ENCODE assay signal across 9 mouse cellular contexts in the genomic region with DNA sequence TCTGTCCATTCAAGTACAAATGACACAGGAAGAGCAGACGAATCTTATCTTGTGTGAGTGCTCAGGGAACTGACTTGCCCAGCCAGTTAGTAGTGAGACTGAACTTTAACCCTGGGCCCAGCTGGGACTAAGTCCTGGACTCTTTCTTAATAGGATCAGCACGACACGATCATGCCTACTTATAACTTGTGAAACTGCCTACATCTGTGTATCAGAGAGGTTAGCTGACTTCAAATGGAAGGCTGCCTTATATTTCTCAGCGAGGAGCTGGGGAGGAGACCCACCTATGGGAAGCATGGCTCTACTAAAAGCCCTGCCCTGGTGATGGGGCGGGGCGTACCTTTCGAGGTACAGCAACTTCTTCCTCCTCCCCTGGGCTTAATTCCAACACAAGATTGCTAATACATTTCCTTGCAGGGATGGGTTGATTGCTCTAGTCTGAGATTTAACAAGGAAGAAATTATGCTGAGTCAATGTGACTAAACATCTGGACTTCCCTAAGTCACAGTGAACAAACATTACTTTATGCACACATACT. TPM values are rescaled to one million over a fixed set of nuclear protein-coding genes. Genes with fewer than 3 reads are reported as not detected.
DNase-seq lines count a peak whose midpoint lies in the region; ATAC-seq and TF ChIP-seq lines count a peak whose summit lies in the region.
"Had no signal": no experiment of that assay in that cellular context is flagged by ENCODE, and none has a peak within 500 bp of the region (broad histone marks: within the 10 kb centered on the region; RNA-seq: fewer than 3 reads in every experiment).

No protein-coding gene starts in this region.

- no peak overlapping the region for H3K4me2 ChIP-seq in heart, embryonic 12.5 days
- H3K4me2 ChIP-seq in intestine, embryonic 15.5 days (replicated peaks) = peak overlapping the region; percentile 34
- no peak overlapping the region for H3K4me2 ChIP-seq in midbrain, embryonic 16.5 days (ENCODE audit: low read length)

- H3K27ac ChIP-seq in heart, embryonic 12.5 days (ENCODE audit: poor library complexity, severe bottlenecking) = no peak overlapping the region
- peak overlapping the region; percentile 91 for H3K27ac ChIP-seq in intestine, embryonic 15.5 days
- H3K27ac ChIP-seq in midbrain, embryonic 16.5 days (ENCODE audit: low read length) = no peak overlapping the region; the same call in 1 of the 2 replicates
- H3K27ac ChIP-seq: left cerebral cortex, adult 2 months had no signal

- H3K36me3 ChIP-seq in heart, embryonic 12.5 days = no peaks in the 10 kb centered on the region; the same call in 1 of the 2 replicates
- H3K36me3 ChIP-seq in G1E (replicated peaks) = peaks cover 10% of the 10 kb centered on the region
- no peaks in the 10 kb centered on the region for H3K36me3 ChIP-seq in intestine, embryonic 15.5 days
- H3K36me3 ChIP-seq in midbrain, embryonic 16.5 days (ENCODE audit: control insufficient read depth, insufficient read depth, low read length) = no peaks in the 10 kb centered on the region; the same call in 1 of the 2 replicates

- no peak for TF ChIP-seq CTCF in G1E (IDR thresholded peaks at IDR 0.05; ENCODE audit: low read depth, low read length)

- DNase-seq in heart, adult 11 months = peak; percentile 94
- peak; percentile 34 for DNase-seq in G1E (ENCODE audit: low spot score)
- peak; percentile 83 for DNase-seq in lung, postnatal 25 days (ENCODE audit: low spot score)
- no peak for DNase-seq in left cerebral cortex, adult 11 months (ENCODE audit: low spot score)
- no peak for DNase-seq in testis, postnatal 10 days (ENCODE audit: low spot score)

- WGBS in heart, embryonic 12.5 days = 57% methylated on average over 7 of the region's 7 CpGs
- WGBS in intestine, embryonic 15.5 days = 43% methylated on average over 7 of the region's 7 CpGs
- WGBS in midbrain, embryonic 16.5 days = 68% methylated on average over 7 of the region's 7 CpGs

- H3K9ac ChIP-seq in heart, embryonic 12.5 days = no peak overlapping the region
- no peak overlapping the region for H3K9ac ChIP-seq in intestine, embryonic 15.5 days
- H3K9ac ChIP-seq in midbrain, embryonic 16.5 days (ENCODE audit: low read depth, low read length) = no peak overlapping the region

- ATAC-seq in heart, embryonic 12.5 days (ENCODE audit: insufficient number of reproducible peaks, low FRiP score) = no peak
- no peak for ATAC-seq in G1E (ENCODE audit: extremely low read depth, insufficient number of reproducible peaks, low FRiP score, poor library complexity, severe bottlenecking)
- peak; percentile 69 for ATAC-seq in intestine, embryonic 15.5 days
- ATAC-seq in midbrain, embryonic 16.5 days = no peak

- H3K9me3 ChIP-seq in heart, embryonic 12.5 days (replicated peaks) = no peaks in the 10 kb centered on the region
- H3K9me3 ChIP-seq in G1E (replicated peaks) = no peaks in the 10 kb centered on the region
- no peaks in the 10 kb centered on the region for H3K9me3 ChIP-seq in intestine, embryonic 15.5 days
- no peaks in the 10 kb centered on the region for H3K9me3 ChIP-seq in midbrain, embryonic 16.5 days (replicated peaks; ENCODE audit: control insufficient read depth, low read length, poor library complexity, severe bottlenecking)

- H3K4me3 ChIP-seq in heart, embryonic 12.5 days = no peak overlapping the region
- no peak overlapping the region; the same call in 1 of the 2 replicates for H3K4me3 ChIP-seq in G1E (ENCODE audit: low read depth, low read length)
- no peak overlapping the region for H3K4me3 ChIP-seq in intestine, embryonic 15.5 days (replicated peaks)
- no peak overlapping the region for H3K4me3 ChIP-seq in midbrain, embryonic 16.5 days (ENCODE audit: low read depth, low read length)
- H3K4me3 ChIP-seq: left cerebral cortex, adult 2 months had no signal

- peaks cover 19% of the 10 kb centered on the region for H3K4me1 ChIP-seq in heart, embryonic 12.5 days (replicated peaks)
- H3K4me1 ChIP-seq in G1E (ENCODE audit: insufficient read depth, low read depth, low read length) = peaks cover 55% of the 10 kb centered on the region
- H3K4me1 ChIP-seq in intestine, embryonic 15.5 days (replicated peaks) = peaks cover 13% of the 10 kb centered on the region; the same call in 1 of the 2 replicates
- peaks cover 6% of the 10 kb centered on the region for H3K4me1 ChIP-seq in midbrain, embryonic 16.5 days (ENCODE audit: control insufficient read depth, insufficient read depth, low read length)

- no peaks in the 10 kb centered on the region for H3K27me3 ChIP-seq in heart, embryonic 12.5 days (replicated peaks)
- no peaks in the 10 kb centered on the region for H3K27me3 ChIP-seq in G1E (ENCODE audit: insufficient read depth, low read length)
- H3K27me3 ChIP-seq in intestine, embryonic 15.5 days (replicated peaks) = no peaks in the 10 kb centered on the region
- no peaks in the 10 kb centered on the region for H3K27me3 ChIP-seq in midbrain, embryonic 16.5 days (ENCODE audit: control insufficient read depth, insufficient read depth, low read depth, low read length)

RNA-seq across cellular contexts. Expression of a gene that starts 3.9 kb away (rescaled TPM):
- 90.0 and 91.1 TPM in 2 replicates for polyA plus RNA-seq in heart, embryonic 12.5 days (2016; fragmentation: Nextera tagmentation; extraction: Ambion mirVana)
- total RNA-seq in G1E (2014; fragmentation: Nextera tagmentation) (50.1 and 53.1 TPM in 2 replicates), G1E (2017) (58.2 and 68.0 TPM in 2 replicates)
- polyA plus RNA-seq in G1E (2012) = 143 and 171 TPM in 2 replicates
- 195 and 210 TPM in 2 replicates for polyA plus RNA-seq in intestine, embryonic 15.5 days (2015; fragmentation: Nextera tagmentation; extraction: Ambion mirVana)
- polyA plus RNA-seq in midbrain, embryonic 16.5 days (2015; fragmentation: Nextera tagmentation; extraction: Ambion mirVana) = 110 and 114 TPM in 2 replicates

RNA-seq across cellular contexts. Expression of a gene that starts 33.0 kb away (rescaled TPM):
- 26.9 and 27.9 TPM in 2 replicates for polyA plus RNA-seq in heart, embryonic 12.5 days (2016; fragmentation: Nextera tagmentation; extraction: Ambion mirVana)
- total RNA-seq in G1E (2014; fragmentation: Nextera tagmentation) = 7.6 and 7.7 TPM in 2 replicates
- total RNA-seq in G1E (2017) = 5.7 and 6.6 TPM in 2 replicates
- 22.3 and 24.6 TPM in 2 replicates for polyA plus RNA-seq in G1E (2012)
- 21.0 and 23.8 TPM in 2 replicates for polyA plus RNA-seq in intestine, embryonic 15.5 days (2015; fragmentation: Nextera tagmentation; extraction: Ambion mirVana)
- polyA plus RNA-seq in midbrain, embryonic 16.5 days (2015; fragmentation: Nextera tagmentation; extraction: Ambion mirVana) = 17.7 and 18.9 TPM in 2 replicates

RNA-seq across cellular contexts. Expression of a gene that starts 43.9 kb away (rescaled TPM):
- not detected in 2 replicates for polyA plus RNA-seq in heart, embryonic 12.5 days (2016; fragmentation: Nextera tagmentation; extraction: Ambion mirVana)
- total RNA-seq in G1E (2014; fragmentation: Nextera tagmentation) (1.8 TPM in 1 of 2 replicates, not detected in the other), G1E (2017) (0.44 TPM in 1 of 2 replicates, not detected in the other)
- 8.2 and 9.2 TPM in 2 replicates for polyA plus RNA-seq in G1E (2012)
- polyA plus RNA-seq in intestine, embryonic 15.5 days (2015; fragmentation: Nextera tagmentation; extraction: Ambion mirVana) = not detected in 2 replicates
- 0.45 and 0.77 TPM in 2 replicates for polyA plus RNA-seq in midbrain, embryonic 16.5 days (2015; fragmentation: Nextera tagmentation; extraction: Ambion mirVana)

Comparison
In these comparisons a context has a peak if more than half of its experiments do, and no peak if none do; other contexts are left out.
1. DNase-seq: peak in heart, adult 11 months (single experiment), G1E (single experiment) and lung, postnatal 25 days (single experiment); none in left cerebral cortex, adult 11 months (single experiment) and testis, postnatal 10 days (single experiment).